15 mouse cellular contexts compared by ENCODE assay signal in genomic region chr4:139487085-139487484, GRCm38 (mm10). TPM values are rescaled to one million over a fixed set of nuclear protein-coding genes. Genes with fewer than 3 reads are reported as not detected.
DNase-seq lines count a peak whose midpoint lies in the region; ATAC-seq and TF ChIP-seq lines count a peak whose summit lies in the region.
"Had no signal": no experiment of that assay in that cellular context is flagged by ENCODE, and none has a peak within 500 bp of the region (broad histone marks: within the 10 kb centered on the region; RNA-seq: fewer than 3 reads in every experiment).

No protein-coding gene starts in this region.

- TF ChIP-seq CTCF in heart, adult 2 months (IDR thresholded peaks at IDR 0.05), result no peak

- intact Hi-C loops in heart, adult 2 months (cut with DNase I), result no loop called here

- TF ChIP-seq EP300 in heart, adult 2 months (IDR thresholded peaks at IDR 0.05; ENCODE audit: insufficient read depth, low read depth, low read length), result no peak

- no peaks in the 10 kb centered on the region for H3K9me3 ChIP-seq in hindbrain, embryonic 12.5 days (replicated peaks)
- no peaks in the 10 kb centered on the region for H3K9me3 ChIP-seq in hindbrain, embryonic 11.5 days (ENCODE audit: control insufficient read depth, low read length)
- no peaks in the 10 kb centered on the region for H3K9me3 ChIP-seq in ES-E14 (ENCODE audit: control insufficient read depth, insufficient read depth, low read depth, low read length)
- no peaks in the 10 kb centered on the region for H3K9me3 ChIP-seq in embryonic facial prominence, embryonic 10.5 days
- no peaks in the 10 kb centered on the region for H3K9me3 ChIP-seq in limb, embryonic 10.5 days (replicated peaks)
- H3K9me3 ChIP-seq: liver, embryonic 15.5 days; midbrain, embryonic 12.5 days had no signal

- DNase-seq in hindbrain, embryonic 11.5 days (ENCODE audit: low spot score), result no peak
- peak; percentile 59 for DNase-seq in ES-E14 (ENCODE audit: low read depth, low spot score)
- DNase-seq in embryonic facial prominence, embryonic 10.5 days (ENCODE audit: low spot score), result peak; percentile 57
- DNase-seq in limb, embryonic 10.5 days (ENCODE audit: low spot score), result no peak
- no peak for DNase-seq in right cerebral cortex, postnatal 4 days
- no peak for DNase-seq in right cerebral cortex, postnatal 10 days (ENCODE audit: low spot score in 2 of 2)
- no peak for DNase-seq in heart, adult 2 months
- DNase-seq: adrenal gland, postnatal 25 days; cerebellum, postnatal 36 days; kidney, adult 2 months; lung, postnatal 14 days had no signal

- 47% methylated on average over 10 of the region's 10 CpGs for WGBS in hindbrain, embryonic 12.5 days
- WGBS in hindbrain, embryonic 11.5 days, result 45% methylated on average over 10 of the region's 10 CpGs
- 58% methylated on average over 10 of the region's 10 CpGs for WGBS in embryonic facial prominence, embryonic 10.5 days
- WGBS in limb, embryonic 10.5 days, result 69% methylated on average over 10 of the region's 10 CpGs
- 86% methylated on average over 10 of the region's 10 CpGs for WGBS in heart, adult 2 months

- in situ Hi-C loops in ES-E14 (cut with MboI; ENCODE audit: low sequenced_read_pairs in 2 of 2, unreplicated experiment in 2 of 2), result no loop called here

- peaks cover 95% of the 10 kb centered on the region for H3K36me3 ChIP-seq in hindbrain, embryonic 12.5 days
- peaks cover 18% of the 10 kb centered on the region; the same call in 1 of the 2 replicates for H3K36me3 ChIP-seq in hindbrain, embryonic 11.5 days (ENCODE audit: control insufficient read depth, insufficient read depth, low read length)
- H3K36me3 ChIP-seq in ES-E14 (ENCODE audit: control insufficient read depth, insufficient read depth, low read length, poor library complexity, severe bottlenecking), result peaks cover 72% of the 10 kb centered on the region
- H3K36me3 ChIP-seq in embryonic facial prominence, embryonic 10.5 days (replicated peaks), result peaks cover 100% of the 10 kb centered on the region
- H3K36me3 ChIP-seq in limb, embryonic 10.5 days, result peaks cover 96% of the 10 kb centered on the region
- no peaks in the 10 kb centered on the region for H3K36me3 ChIP-seq in heart, adult 2 months (ENCODE audit: control insufficient read depth, insufficient read depth, low read length)

- H3K4me1 ChIP-seq in hindbrain, embryonic 12.5 days, result peaks cover 5% of the 10 kb centered on the region; the same call in 1 of the 2 replicates
- no peaks in the 10 kb centered on the region for H3K4me1 ChIP-seq in hindbrain, embryonic 11.5 days (replicated peaks; ENCODE audit: control insufficient read depth, insufficient read depth, low read length)
- H3K4me1 ChIP-seq in ES-E14 (ENCODE audit: control insufficient read depth in 2 of 2, insufficient read depth in 2 of 2, low read length in 2 of 2, poor library complexity in 1 of 2), result peaks cover 3 to 4% of the 10 kb centered on the region in 2 experiments; a peak in 2 of 4 replicates
- H3K4me1 ChIP-seq in embryonic facial prominence, embryonic 10.5 days, result peaks cover 13% of the 10 kb centered on the region
- no peaks in the 10 kb centered on the region for H3K4me1 ChIP-seq in limb, embryonic 10.5 days
- peaks cover 9% of the 10 kb centered on the region for H3K4me1 ChIP-seq in heart, adult 2 months (ENCODE audit: control insufficient read depth, insufficient read depth, low read length)

- no peak overlapping the region for H3K27ac ChIP-seq in hindbrain, embryonic 12.5 days
- H3K27ac ChIP-seq in hindbrain, embryonic 11.5 days (ENCODE audit: low read depth, low read length), result no peak overlapping the region
- no peak overlapping the region for H3K27ac ChIP-seq in ES-E14 (ENCODE audit: insufficient read depth, low read depth, low read length, poor library complexity, severe bottlenecking)
- H3K27ac ChIP-seq in embryonic facial prominence, embryonic 10.5 days (replicated peaks), result 0 out of 2 replicates have a peak overlapping the region, but pooled peaks have one; percentile 31
- 0 out of 2 replicates have a peak overlapping the region, but pooled peaks have one; percentile 8 for H3K27ac ChIP-seq in limb, embryonic 10.5 days
- H3K27ac ChIP-seq in heart, adult 2 months, result no peak overlapping the region
- H3K27ac ChIP-seq: liver, embryonic 15.5 days; midbrain, embryonic 12.5 days had no signal

- TF ChIP-seq POLR2A in heart, adult 2 months (IDR thresholded peaks at IDR 0.05; ENCODE audit: insufficient read depth, low read depth, low read length), result no peak

- no peak overlapping the region for H3K9ac ChIP-seq in hindbrain, embryonic 12.5 days
- no peak overlapping the region for H3K9ac ChIP-seq in hindbrain, embryonic 11.5 days (ENCODE audit: low read depth, low read length)
- H3K9ac ChIP-seq in ES-E14 (ENCODE audit: insufficient read depth, low read depth, low read length, poor library complexity, severe bottlenecking), result no peak overlapping the region
- H3K9ac ChIP-seq in heart, adult 2 months (ENCODE audit: low read depth, low read length), result no peak overlapping the region
- H3K9ac ChIP-seq: liver, embryonic 15.5 days; midbrain, embryonic 12.5 days had no signal

- H3K27me3 ChIP-seq in hindbrain, embryonic 12.5 days, result no peaks in the 10 kb centered on the region
- H3K27me3 ChIP-seq in hindbrain, embryonic 11.5 days (ENCODE audit: control insufficient read depth, insufficient read depth, low read length), result no peaks in the 10 kb centered on the region
- no peaks in the 10 kb centered on the region for H3K27me3 ChIP-seq in embryonic facial prominence, embryonic 10.5 days (replicated peaks; ENCODE audit: low read depth, poor library complexity, severe bottlenecking)
- H3K27me3 ChIP-seq in limb, embryonic 10.5 days (ENCODE audit: low read depth, poor library complexity, severe bottlenecking), result no peaks in the 10 kb centered on the region
- H3K27me3 ChIP-seq in heart, adult 2 months (ENCODE audit: control insufficient read depth, insufficient read depth, low read length), result no peaks in the 10 kb centered on the region
- H3K27me3 ChIP-seq: liver, embryonic 15.5 days; midbrain, embryonic 12.5 days had no signal

- H3K4me3 ChIP-seq in hindbrain, embryonic 12.5 days, result no peak overlapping the region
- no peak overlapping the region for H3K4me3 ChIP-seq in hindbrain, embryonic 11.5 days (ENCODE audit: low read depth, low read length)
- H3K4me3 ChIP-seq in ES-E14 (ENCODE audit: insufficient read depth in 1 of 2, low read depth in 1 of 2, low read length in 2 of 2, poor library complexity in 1 of 2, severe bottlenecking in 1 of 2), result no peak overlapping the region
- no peak overlapping the region for H3K4me3 ChIP-seq in embryonic facial prominence, embryonic 10.5 days
- H3K4me3 ChIP-seq in limb, embryonic 10.5 days, result no peak overlapping the region
- no peak overlapping the region for H3K4me3 ChIP-seq in heart, adult 2 months
- H3K4me3 ChIP-seq: erythroblast, embryonic 14.5 days; liver, embryonic 15.5 days; midbrain, embryonic 12.5 days had no signal

- H3K79me2 ChIP-seq in heart, adult 2 months (replicated peaks; ENCODE audit: control insufficient read depth, insufficient read depth, low read length), result no peaks in the 10 kb centered on the region

- H3K4me2 ChIP-seq in hindbrain, embryonic 12.5 days (replicated peaks), result no peak overlapping the region
- no peak overlapping the region for H3K4me2 ChIP-seq in hindbrain, embryonic 11.5 days (replicated peaks; ENCODE audit: low read depth, low read length)
- H3K4me2 ChIP-seq: liver, embryonic 15.5 days; midbrain, embryonic 12.5 days had no signal

- 0 out of 2 replicates have a peak, but pooled peaks have one; percentile 22 for ATAC-seq in hindbrain, embryonic 12.5 days (ENCODE audit: low FRiP score)
- no peak for ATAC-seq in hindbrain, embryonic 11.5 days (ENCODE audit: low FRiP score)

TF ChIP-seq in ES-E14, 5 proteins besides CTCF, POLR2A, EP300 and RAD21:
- TF ChIP-seq ZC3H11A (IDR thresholded peaks at IDR 0.05; ENCODE audit: borderline replicate concordance, low read depth, low read length), result no peak
- TF ChIP-seq HCFC1 (IDR thresholded peaks at IDR 0.05; ENCODE audit: borderline replicate concordance, insufficient read depth, low read length), result no peak
- no peak for TF ChIP-seq MAFK (IDR thresholded peaks at IDR 0.05; ENCODE audit: insufficient read depth, low read depth, low read length)
- TF ChIP-seq ZNF384 (IDR thresholded peaks at IDR 0.05; ENCODE audit: low read depth, low read length), result no peak
- TF ChIP-seq CHD2 (IDR thresholded peaks at IDR 0.05; ENCODE audit: low read depth, low read length), result no peak
TF ChIP-seq in ES-E14: peak in this region for 0.

RNA-seq across cellular contexts. Expression of gene Iffo2, which starts 43.3 kb away (rescaled TPM):
- polyA plus RNA-seq in hindbrain, embryonic 12.5 days (2016; fragmentation: Nextera tagmentation; extraction: Ambion mirVana), result 5.7 and 5.8 TPM in 2 replicates
- 3.3 and 4.8 TPM in 2 replicates for polyA plus RNA-seq in hindbrain, embryonic 11.5 days (2014; fragmentation: Nextera tagmentation; extraction: Ambion mirVana)
- 11.2 and 19.3 TPM in 2 replicates for total RNA-seq in ES-E14 (2012; rRNA removed)
- 4.2 and 4.3 TPM in 2 replicates for polyA plus RNA-seq in embryonic facial prominence, embryonic 10.5 days (2016; fragmentation: Nextera tagmentation; extraction: Ambion mirVana)
- 2.8 and 4.1 TPM in 2 replicates for polyA plus RNA-seq in limb, embryonic 10.5 days (2016; fragmentation: Nextera tagmentation; extraction: Ambion mirVana)
- total RNA-seq in heart, adult 2 months (2021), result 1 to 10 TPM; 4.9 to 5.0 TPM
- 3.1 and 4.5 TPM in 2 replicates for polyA plus RNA-seq in heart, adult 2 months (2012; rRNA removed)
- polyA plus RNA-seq: erythroblast, embryonic 14.5 days had no signal

Comparison
In these comparisons a context has a peak if more than half of its experiments do, and no peak if none do; other contexts are left out.
1. H3K27ac ChIP-seq: peak in embryonic facial prominence, embryonic 10.5 days (single experiment) and limb, embryonic 10.5 days (single experiment); none in hindbrain, embryonic 12.5 days (single experiment), hindbrain, embryonic 11.5 days (single experiment), ES-E14 (single experiment) and heart, adult 2 months (single experiment).
2. DNase-seq: peak in ES-E14 (single experiment) and embryonic facial prominence, embryonic 10.5 days (single experiment); none in hindbrain, embryonic 11.5 days (single experiment), limb, embryonic 10.5 days (single experiment), right cerebral cortex, postnatal 4 days (single experiment), right cerebral cortex, postnatal 10 days (0 of 2) and heart, adult 2 months (0 of 2).